Mouse (Mus musculus): ENCODE data around the gene Auts2. TPM values are rescaled to one million over a fixed set of nuclear protein-coding genes. Genes with fewer than 3 reads are reported as not detected.

Gene Auts2
- polyA plus RNA-seq, 1 experiment from 2014 or later, result 57.8 TPM

DNA sequence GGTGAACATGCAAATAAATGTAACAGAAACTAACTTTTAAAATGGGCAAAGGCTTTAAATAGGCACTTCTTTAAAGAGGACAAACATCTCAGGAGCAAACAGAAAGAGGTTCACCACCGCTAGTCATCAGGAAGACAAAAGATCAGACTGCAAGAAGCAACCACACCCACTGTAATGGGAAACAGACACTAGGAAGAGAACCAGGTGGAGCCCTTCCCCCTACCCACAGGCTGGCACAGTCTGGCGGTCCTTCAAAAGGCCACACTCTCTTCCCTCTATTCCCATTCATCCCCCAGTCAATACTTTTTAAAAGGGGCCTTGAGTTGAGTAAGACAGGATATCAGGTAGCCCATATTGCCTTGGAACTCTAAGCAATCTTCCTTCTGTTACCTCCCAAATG lies 1052.3 kb downstream of the Auts2 start:
- no peak overlapping the region for H3K4me3 ChIP-seq
- no peak overlapping the region for H3K27ac ChIP-seq
- H3K4me1 ChIP-seq, result peaks cover 22% of the 10 kb centered on the region
- H3K27me3 ChIP-seq (ENCODE audit: low read depth, poor library complexity, severe bottlenecking), result no peaks in the 10 kb centered on the region
- 86% methylated on average over 2 of the region's 2 CpGs for WGBS
- H3K9me3 ChIP-seq (replicated peaks), result no peaks in the 10 kb centered on the region
- DNase-seq (ENCODE audit: low spot score), result no peak
- H3K36me3 ChIP-seq, result peaks cover 51% of the 10 kb centered on the region

DNA sequence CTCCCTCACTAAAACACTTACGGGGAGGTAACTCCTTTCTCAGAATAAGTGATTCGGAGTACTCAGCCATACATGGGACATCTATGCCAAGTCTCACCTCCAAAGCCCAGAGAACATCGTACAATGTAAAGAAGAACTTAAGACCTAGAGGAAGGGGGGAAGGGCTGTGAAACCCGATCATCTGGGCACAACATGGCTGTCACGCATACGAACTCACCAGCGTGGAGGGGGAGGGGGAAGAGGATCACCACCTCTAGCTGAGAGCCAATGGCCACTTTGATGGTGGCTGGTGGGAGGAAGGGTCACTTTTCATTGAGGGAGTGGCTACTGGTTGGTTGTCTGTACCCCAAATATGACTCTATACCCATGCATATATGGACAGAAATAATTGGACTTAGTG lies 1053.3 kb downstream of the Auts2 start:
- no peak for DNase-seq (ENCODE audit: low spot score)
- Histone ChIP-seq H3K27me3 (ENCODE audit: low read depth, poor library complexity, severe bottlenecking) (no peaks in the 10 kb centered on the region), H3K4me1 (peaks cover 22% of the 10 kb centered on the region), H3K9me3 (replicated peaks) (no peaks in the 10 kb centered on the region), H3K4me3 (no peak overlapping the region), H3K27ac (no peak overlapping the region), H3K36me3 (peaks cover 51% of the 10 kb centered on the region)
- WGBS, result 86% methylated on average over 7 of the region's 7 CpGs

DNA sequence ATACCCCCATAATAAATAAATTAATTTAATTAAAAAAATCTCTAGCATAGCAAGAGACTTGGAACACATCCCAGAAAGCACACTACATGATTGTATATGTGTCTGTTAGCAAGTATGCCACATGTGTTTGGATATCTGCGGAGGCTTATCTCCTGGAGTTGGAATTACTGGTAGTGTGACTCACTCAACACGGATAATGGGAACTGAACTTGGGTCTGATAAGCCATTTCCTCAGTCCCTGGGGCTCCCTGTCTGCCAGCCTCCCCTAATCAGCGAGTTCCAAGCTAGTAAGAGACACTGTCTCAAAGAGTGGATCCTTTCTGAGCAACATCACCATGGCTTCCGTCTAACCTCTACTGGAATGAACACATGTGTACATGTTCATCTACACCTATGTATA lies 1056.6 kb downstream of the Auts2 start:
- peaks cover 48% of the 10 kb centered on the region for H3K36me3 ChIP-seq
- 96% methylated on average over 4 of the region's 4 CpGs for WGBS
- no peak for DNase-seq (ENCODE audit: low spot score)

DNA sequence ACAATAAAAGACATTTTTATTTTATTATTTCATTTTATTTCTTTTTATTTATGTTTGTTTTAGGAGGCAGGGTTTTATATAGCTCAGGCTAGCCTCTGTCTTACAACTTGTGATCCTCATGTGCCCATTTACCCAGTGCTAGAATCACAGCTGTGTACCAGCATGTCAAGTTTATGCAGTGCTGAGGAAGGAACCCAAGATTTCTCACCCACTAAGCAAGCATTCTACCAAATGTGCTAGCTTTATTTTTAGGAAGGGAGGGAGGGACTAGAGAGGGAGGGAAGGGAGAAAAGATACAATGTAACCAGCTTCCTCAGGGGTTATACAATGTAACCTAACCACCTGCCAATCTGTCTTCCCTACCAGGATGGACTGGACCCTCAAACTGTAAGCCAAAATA lies 1067.9 kb downstream of the Auts2 start:
- H3K36me3 ChIP-seq, result peaks cover 93% of the 10 kb centered on the region
- no peaks in the 10 kb centered on the region for H3K9me3 ChIP-seq (replicated peaks)
- H3K4me1 ChIP-seq, result no peaks in the 10 kb centered on the region
- no peak overlapping the region for H3K27ac ChIP-seq
- no peak overlapping the region for H3K4me3 ChIP-seq
- H3K27me3 ChIP-seq (ENCODE audit: low read depth, poor library complexity, severe bottlenecking), result no peaks in the 10 kb centered on the region
- DNase-seq (ENCODE audit: low spot score), result no peak

More for the DNA sequence above, 1056.6 kb downstream of the Auts2 start:
- H3K9me3 ChIP-seq (replicated peaks), result no peaks in the 10 kb centered on the region
- no peaks in the 10 kb centered on the region for H3K27me3 ChIP-seq (ENCODE audit: low read depth, poor library complexity, severe bottlenecking)
- no peak overlapping the region for H3K27ac ChIP-seq
- no peak overlapping the region for H3K4me3 ChIP-seq
- peaks cover 7% of the 10 kb centered on the region; the same call in 1 of the 2 replicates for H3K4me1 ChIP-seq

DNA sequence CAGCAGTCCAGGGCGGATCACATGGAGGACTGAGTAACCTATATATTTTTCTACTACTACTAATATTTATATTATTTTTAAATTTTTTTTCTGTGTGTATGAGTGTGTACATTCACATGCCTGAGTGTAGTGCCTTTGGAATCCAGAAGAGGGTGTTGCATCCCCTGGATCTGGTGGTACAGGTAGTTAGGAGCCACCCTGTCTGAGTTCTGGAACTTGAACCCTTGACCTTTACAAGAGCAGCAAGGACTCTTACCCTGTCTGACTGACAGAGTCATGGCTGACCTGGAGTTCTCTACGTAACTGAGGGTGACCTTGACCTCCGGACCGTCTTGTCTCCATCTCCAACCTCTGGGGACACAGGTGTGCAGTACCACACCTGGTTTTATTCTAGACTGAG lies 1074.5 kb downstream of the Auts2 start:
- Histone ChIP-seq H3K9me3 (replicated peaks) (no peaks in the 10 kb centered on the region), H3K4me3 (no peak overlapping the region), H3K27me3 (ENCODE audit: low read depth, poor library complexity, severe bottlenecking) (no peaks in the 10 kb centered on the region), H3K36me3 (peaks cover 100% of the 10 kb centered on the region), H3K4me1 (no peaks in the 10 kb centered on the region), H3K27ac (no peak overlapping the region)
- DNase-seq (ENCODE audit: low spot score), result no peak
- 92% methylated on average over 4 of the region's 4 CpGs for WGBS

DNA sequence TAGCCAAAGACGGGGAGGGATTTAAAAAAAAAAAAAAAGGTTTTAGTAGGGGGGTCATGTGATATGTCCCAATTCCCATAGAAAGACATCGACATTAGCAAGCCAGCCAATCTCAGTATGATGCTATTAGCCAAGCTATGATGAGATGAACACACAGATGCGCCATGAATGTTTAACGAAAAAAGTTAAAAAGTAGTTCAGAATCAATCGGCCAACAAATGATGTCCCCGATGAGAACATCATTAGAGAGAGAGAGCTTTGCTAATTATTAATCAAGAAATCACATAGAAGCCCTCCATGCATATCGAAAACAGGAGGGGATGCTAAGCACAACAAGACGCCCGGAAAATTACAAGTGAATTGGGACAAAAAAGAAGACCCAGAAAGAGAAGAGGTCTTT lies 1077.0 kb downstream of the Auts2 start:
- H3K4me3 ChIP-seq, result no peak overlapping the region
- H3K4me1 ChIP-seq, result no peaks in the 10 kb centered on the region
- no peak overlapping the region for H3K27ac ChIP-seq
- H3K36me3 ChIP-seq, result peaks cover 100% of the 10 kb centered on the region
- DNase-seq (ENCODE audit: low spot score), result no peak
- H3K9me3 ChIP-seq (replicated peaks), result no peaks in the 10 kb centered on the region
- H3K27me3 ChIP-seq (ENCODE audit: low read depth, poor library complexity, severe bottlenecking), result no peaks in the 10 kb centered on the region
- WGBS, result 95% methylated on average over 9 of the region's 9 CpGs

DNA sequence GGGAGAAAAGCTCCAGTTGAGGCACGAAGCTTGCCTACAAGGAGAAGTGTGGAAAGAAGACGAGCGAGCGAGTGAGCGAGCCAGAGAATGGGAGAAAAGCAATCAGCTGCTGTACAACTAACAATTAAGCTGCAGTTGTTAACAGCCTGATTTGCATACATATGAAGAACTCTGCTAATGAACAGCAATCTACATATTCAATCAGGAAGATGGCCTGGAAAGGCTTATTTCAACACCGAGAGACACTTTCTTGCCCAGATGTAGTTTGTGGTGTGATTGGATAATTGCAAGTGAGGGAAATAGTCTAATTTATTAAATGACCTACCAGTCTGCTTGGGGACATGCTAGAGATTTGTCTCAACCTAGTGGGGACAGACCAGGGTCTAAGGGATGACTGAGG lies 1079.7 kb downstream of the Auts2 start:
- Histone ChIP-seq H3K27me3 (ENCODE audit: low read depth, poor library complexity, severe bottlenecking) (no peaks in the 10 kb centered on the region), H3K4me1 (no peaks in the 10 kb centered on the region), H3K9me3 (replicated peaks) (no peaks in the 10 kb centered on the region), H3K36me3 (peaks cover 99% of the 10 kb centered on the region), H3K27ac (no peak overlapping the region), H3K4me3 (no peak overlapping the region)
- DNase-seq (ENCODE audit: low spot score), result no peak
- WGBS, result 93% methylated on average over 6 of the region's 6 CpGs

DNA sequence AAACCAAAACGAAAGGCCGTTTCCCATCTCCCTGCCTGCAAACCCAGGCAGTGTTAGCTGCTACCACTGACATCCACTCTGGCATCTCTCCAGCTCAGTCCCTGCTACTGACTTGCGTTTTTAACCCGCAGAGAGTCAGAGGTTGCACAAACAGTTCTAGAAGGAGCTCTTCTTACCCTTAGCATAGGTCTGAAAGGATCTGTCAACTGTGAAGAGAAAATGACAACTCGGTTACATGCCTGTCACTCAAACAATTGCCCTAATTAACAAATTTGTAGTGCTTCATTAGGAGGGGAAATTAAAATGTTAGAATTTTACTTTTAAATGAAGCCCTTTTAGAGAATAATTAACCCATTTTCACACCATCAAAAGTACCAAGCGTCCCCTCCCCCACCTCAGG lies 1083.2 kb downstream of the Auts2 start:
- no peak for DNase-seq (ENCODE audit: low spot score)
- no peaks in the 10 kb centered on the region for H3K27me3 ChIP-seq (ENCODE audit: low read depth, poor library complexity, severe bottlenecking)
- H3K36me3 ChIP-seq, result peaks cover 99% of the 10 kb centered on the region
- H3K4me1 ChIP-seq, result no peaks in the 10 kb centered on the region
- H3K9me3 ChIP-seq (replicated peaks), result no peaks in the 10 kb centered on the region
- H3K27ac ChIP-seq, result no peak overlapping the region
- H3K4me3 ChIP-seq, result no peak overlapping the region
- WGBS, result 95% methylated on average over 6 of the region's 6 CpGs

DNA sequence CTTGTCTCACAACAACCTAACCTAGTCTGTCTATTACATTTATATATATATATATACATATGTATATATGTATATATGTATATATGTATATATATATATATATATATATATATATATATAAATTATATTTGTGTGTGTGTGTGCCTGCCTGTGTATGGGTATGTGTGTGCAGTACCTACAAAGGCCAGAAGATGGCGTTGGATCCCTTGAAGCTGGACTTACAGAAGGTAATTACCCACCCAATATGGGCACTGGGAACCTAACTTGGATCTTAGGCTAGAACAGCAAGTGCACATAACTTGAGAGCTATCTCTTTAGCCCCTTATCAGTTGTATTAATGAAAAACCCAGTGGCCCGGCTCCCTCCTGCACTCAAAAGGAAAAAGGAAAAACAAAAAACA lies 1083.6 kb downstream of the Auts2 start:
- WGBS, result 74% methylated on average over 2 of the region's 2 CpGs
- peaks cover 99% of the 10 kb centered on the region for H3K36me3 ChIP-seq
- DNase-seq (ENCODE audit: low spot score), result no peak

DNA sequence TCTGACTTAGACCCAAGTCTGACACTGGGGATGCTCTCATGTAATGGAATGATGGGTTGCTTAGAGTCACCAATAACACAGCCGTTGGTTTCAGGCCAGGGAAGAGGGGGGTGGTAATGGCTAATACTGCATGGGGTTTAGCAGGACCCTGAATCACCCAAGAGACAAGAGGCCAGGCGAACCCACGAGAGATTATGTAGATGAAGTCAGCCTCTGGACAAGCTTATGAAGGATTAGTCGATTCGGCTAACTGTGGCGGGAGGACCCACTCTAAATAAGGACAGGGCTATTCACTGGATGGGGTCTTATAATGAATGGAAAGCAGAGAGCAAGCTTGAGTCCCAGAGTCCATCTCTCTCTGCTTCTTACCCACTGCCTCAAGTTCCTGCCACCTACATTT lies 1084.4 kb downstream of the Auts2 start:
- no peak for DNase-seq (ENCODE audit: low spot score)
- no peak overlapping the region for H3K27ac ChIP-seq

More for the DNA sequence above, 1083.6 kb downstream of the Auts2 start:
- no peaks in the 10 kb centered on the region for H3K27me3 ChIP-seq (ENCODE audit: low read depth, poor library complexity, severe bottlenecking)
- no peak overlapping the region for H3K27ac ChIP-seq
- H3K4me3 ChIP-seq, result no peak overlapping the region
- no peaks in the 10 kb centered on the region for H3K4me1 ChIP-seq
- H3K9me3 ChIP-seq (replicated peaks), result no peaks in the 10 kb centered on the region

DNA sequence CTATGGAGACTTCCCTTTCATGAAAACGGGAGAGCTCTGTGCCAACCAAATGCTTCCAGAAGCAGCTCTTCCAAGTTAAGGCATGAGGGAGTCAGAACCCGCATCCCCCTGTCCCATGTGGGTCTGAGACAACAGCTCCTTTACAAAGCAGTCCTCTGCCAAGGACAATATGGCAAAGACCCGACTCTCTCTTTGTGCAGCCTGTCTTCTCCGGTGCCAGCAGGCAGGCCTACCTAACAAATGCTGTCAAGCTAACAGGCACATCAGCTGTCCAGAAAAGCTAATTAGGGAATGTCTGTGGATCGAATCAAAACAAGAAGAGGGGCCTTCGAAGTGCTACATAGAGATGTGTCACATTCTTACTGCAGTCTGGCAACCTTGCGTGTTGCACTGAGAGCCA lies 1085.1 kb downstream of the Auts2 start:
- DNase-seq (ENCODE audit: low spot score), result no peak
- Histone ChIP-seq H3K36me3 (peaks cover 98% of the 10 kb centered on the region), H3K27me3 (ENCODE audit: low read depth, poor library complexity, severe bottlenecking) (no peaks in the 10 kb centered on the region), H3K9me3 (replicated peaks) (no peaks in the 10 kb centered on the region), H3K27ac (no peak overlapping the region), H3K4me1 (no peaks in the 10 kb centered on the region), H3K4me3 (no peak overlapping the region)
- 92% methylated on average over 7 of the region's 7 CpGs for WGBS

More for the DNA sequence above, 1084.4 kb downstream of the Auts2 start:
- no peak overlapping the region for H3K4me3 ChIP-seq
- 97% methylated on average over 6 of the region's 6 CpGs for WGBS
- no peaks in the 10 kb centered on the region for H3K9me3 ChIP-seq (replicated peaks)
- H3K27me3 ChIP-seq (ENCODE audit: low read depth, poor library complexity, severe bottlenecking), result no peaks in the 10 kb centered on the region
- peaks cover 99% of the 10 kb centered on the region for H3K36me3 ChIP-seq
- H3K4me1 ChIP-seq, result no peaks in the 10 kb centered on the region

DNA sequence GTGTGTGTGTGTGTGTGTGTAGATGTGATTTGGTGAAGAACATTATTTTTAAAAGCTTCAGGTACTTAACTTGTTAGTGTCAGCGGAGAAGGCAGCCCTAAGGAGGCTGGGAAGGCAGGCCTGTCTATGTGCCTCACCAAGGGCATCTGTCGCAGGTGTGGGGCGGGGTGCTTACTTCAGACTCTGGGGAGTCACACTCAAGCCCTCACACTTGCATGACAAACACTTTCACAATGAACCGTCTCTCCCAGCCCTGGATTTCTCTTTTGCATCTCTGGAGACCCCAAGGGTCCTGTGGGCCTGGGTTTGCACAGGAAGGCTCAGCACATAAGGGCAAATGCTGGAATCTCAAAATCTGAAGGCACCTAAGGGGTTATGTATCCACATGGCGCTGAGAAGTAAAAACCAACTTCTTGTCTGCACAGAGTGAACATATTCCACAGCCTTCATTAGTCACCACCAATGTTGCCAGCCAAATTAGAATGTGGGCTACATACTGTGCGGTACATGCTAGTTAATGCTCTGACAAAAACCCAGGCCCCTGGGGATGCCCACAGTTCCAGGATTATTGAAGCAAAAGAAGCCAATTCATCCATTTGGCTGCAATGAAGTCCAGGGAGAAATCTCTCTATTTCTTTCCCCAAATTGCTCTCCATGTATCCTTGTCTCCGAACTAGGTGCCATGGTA lies 1093.8 kb downstream of the Auts2 start:
- H3K27me3 ChIP-seq (ENCODE audit: low read depth, poor library complexity, severe bottlenecking), result no peaks in the 10 kb centered on the region
- WGBS, result 93% methylated on average over 7 of the region's 7 CpGs
- H3K4me3 ChIP-seq, result no peak overlapping the region
- no peaks in the 10 kb centered on the region for H3K4me1 ChIP-seq
- H3K36me3 ChIP-seq, result peaks cover 99% of the 10 kb centered on the region
- H3K9me3 ChIP-seq (replicated peaks), result no peaks in the 10 kb centered on the region
- no peak for DNase-seq (ENCODE audit: low spot score)
- no peak overlapping the region for H3K27ac ChIP-seq

DNA sequence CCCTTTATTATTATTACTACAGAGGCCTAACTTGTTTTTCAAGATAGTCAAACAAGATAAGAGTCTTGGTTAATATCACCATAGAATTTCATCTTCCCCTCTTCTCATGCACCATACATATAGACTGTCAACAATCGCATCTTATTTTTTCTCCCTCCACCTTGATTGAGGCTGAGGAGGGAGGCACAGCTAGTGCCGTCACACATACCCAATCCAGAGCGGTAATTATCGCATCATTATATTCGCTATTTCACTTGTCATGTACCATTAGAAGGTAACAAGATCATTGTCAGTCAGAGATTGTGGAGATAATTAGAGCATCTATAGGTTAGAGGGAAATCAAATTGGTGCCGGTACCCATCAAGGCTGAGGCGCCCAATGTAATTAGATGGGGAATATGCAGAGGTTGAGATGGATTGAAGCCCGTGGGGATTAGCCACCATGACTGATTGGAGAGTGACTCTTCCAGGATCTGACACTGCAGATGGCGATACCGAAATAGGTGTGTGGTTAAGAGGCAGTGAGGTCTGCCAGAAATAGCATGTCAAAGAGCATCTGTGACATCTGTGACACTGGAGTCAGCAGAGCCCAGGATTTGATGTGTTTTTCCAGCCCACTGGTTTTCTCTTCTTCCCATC lies 1107.8 kb downstream of the Auts2 start:
- Histone ChIP-seq H3K4me1 (peaks cover 7% of the 10 kb centered on the region), H3K9me3 (replicated peaks) (no peaks in the 10 kb centered on the region), H3K4me3 (no peak overlapping the region), H3K36me3 (peaks cover 39% of the 10 kb centered on the region), H3K27me3 (ENCODE audit: low read depth, poor library complexity, severe bottlenecking) (no peaks in the 10 kb centered on the region), H3K27ac (no peak overlapping the region)
- no peak for DNase-seq (ENCODE audit: low spot score)
- whole genome bisulfite sequencing, result 92% methylated on average over 10 of the region's 10 CpGs
